Mouse (Mus musculus) left cerebral cortex, adult 18-20 months (tissue): ENCODE data around the gene Sfxn4. TPM values are rescaled to one million over a fixed set of nuclear protein-coding genes. Genes with fewer than 3 reads are reported as not detected.

ENCODE experiments used
- DNase-seq, 2 experiments: peaks; one replicate each; pipeline ENCODE4 v3.0.0; 2021 to 2022; ENCODE audit warnings: low spot score in 2 of 2, mixed read lengths in 1 of 2
- total RNA-seq, 2 experiments: library from RNA; stranded (reverse); gene quantifications; 2 replicates each; pipeline ENCODE4 v1.2.3; 2021

The Sfxn4 gene
- total RNA-seq, 2 experiments from 2014 or later: 16.2 to 17.3 TPM

DNA sequence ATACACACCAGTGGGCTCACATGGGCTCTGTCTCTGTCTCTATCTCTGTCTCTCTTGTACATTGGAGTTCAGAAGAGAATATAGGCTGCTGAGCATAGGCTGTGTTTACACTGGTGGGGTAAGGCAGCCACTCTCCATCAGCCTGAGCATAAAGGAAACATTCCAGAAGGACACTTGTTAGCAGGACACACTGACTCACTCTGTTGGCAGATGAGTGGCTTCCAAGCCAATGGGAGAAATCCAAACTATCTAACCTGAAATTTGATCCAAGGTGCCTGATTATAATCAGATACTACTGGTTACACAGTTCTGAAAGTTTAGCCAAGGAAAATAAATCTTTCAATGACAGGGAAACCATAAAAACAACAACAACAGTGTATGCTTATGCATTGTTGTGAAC lies 15.5 kb downstream of the Sfxn4 start:
- DNase-seq: no peak

DNA sequence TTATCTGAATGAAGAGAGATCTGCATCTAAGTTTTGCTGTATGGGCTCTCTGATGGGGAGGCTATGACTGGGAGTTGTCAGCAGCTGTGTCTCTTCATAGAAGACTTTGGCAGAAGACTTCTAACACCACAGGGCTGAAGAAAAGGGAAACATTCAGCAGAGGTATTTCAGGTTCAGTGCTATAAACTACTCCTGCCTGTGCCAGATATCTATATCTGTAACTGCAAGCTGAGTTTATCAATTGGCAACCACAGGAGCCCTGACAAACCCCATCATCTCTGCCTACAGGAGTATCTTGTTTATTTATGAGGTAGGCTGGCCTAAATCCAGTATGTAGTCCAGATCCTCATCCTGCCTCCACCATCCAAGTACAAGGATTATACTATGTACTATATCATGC lies 18.0 kb downstream of the Sfxn4 start:
- DNase-seq: no peak

DNA sequence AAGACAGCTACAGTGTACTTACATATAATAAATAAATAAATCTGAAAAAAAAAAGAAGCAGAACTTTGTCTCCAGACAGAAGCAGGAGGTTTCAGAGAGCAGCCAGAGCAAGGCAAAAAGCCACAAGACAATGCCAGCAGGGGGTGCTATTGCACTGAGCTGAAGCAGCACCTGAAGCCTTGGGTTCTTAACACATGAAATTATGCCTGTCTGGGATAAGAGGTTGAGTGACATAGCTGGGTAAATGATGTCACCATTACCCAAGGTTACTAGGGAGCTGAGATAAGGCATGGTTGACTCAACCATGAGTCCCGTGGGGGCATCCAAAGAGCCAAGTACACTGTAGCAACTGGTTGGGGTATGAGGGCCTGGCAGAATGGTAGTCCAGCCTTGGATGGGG lies 23.5 kb downstream of the Sfxn4 start:
- DNase-seq: peak; percentile 45 to 72

DNA sequence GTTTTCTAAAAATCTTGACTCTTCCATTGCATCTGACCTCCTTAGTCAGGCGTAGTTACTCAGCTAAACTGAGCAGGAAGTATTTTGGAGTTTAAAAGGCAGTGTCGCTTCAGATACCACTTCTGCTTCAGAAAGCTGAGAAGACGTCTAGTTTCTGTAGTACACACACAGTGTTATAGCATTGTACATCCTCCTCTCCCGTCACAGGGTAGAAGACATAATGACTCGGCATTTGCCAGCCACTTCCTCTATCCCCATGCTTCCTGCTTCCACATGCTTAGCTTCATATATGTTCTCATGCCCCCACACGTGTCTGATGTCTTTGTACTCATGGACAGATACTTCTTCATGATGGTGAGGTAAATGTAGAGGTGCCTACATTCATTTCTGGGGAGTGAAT lies 42.6 kb downstream of the Sfxn4 start:
- DNase-seq: no peak

DNA sequence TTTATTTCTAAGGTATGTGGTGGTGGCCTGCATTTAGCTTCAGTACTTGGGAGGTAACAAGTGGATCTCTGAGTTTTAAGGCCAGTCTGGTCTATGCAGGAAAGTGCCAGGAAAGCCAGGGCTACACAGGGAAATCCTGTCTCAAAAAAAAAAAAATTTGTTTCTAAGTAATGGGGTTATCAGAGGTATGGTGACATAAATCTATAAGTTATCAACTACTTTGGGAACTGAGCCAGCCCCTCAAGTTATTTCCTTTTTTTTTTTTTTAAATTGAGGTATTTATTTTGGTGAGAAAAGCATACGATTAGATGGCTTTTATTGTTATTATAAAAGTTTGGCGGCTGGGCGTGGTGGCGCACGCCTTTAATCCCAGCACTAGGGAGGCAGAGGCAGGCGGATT lies 48.1 kb downstream of the Sfxn4 start:
- no peak for DNase-seq

DNA sequence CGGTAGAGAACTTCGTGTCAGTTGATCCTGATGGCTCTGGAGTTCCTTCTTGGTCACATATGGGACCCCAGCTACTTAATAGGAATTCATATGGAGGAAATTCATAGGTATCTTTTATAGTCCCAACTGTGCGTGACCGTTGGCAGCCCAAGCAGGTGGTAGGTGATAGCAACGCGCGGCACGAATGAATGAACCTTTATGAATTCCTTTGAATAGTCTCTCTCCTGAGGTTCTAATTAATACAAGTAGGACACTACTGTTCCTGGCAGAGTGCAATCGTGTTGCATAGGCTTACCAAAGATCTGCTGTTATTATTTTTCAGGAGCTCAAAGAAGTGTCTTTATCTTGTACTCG lies 49.3 kb downstream of the Sfxn4 start:
- DNase-seq: no peak

DNA sequence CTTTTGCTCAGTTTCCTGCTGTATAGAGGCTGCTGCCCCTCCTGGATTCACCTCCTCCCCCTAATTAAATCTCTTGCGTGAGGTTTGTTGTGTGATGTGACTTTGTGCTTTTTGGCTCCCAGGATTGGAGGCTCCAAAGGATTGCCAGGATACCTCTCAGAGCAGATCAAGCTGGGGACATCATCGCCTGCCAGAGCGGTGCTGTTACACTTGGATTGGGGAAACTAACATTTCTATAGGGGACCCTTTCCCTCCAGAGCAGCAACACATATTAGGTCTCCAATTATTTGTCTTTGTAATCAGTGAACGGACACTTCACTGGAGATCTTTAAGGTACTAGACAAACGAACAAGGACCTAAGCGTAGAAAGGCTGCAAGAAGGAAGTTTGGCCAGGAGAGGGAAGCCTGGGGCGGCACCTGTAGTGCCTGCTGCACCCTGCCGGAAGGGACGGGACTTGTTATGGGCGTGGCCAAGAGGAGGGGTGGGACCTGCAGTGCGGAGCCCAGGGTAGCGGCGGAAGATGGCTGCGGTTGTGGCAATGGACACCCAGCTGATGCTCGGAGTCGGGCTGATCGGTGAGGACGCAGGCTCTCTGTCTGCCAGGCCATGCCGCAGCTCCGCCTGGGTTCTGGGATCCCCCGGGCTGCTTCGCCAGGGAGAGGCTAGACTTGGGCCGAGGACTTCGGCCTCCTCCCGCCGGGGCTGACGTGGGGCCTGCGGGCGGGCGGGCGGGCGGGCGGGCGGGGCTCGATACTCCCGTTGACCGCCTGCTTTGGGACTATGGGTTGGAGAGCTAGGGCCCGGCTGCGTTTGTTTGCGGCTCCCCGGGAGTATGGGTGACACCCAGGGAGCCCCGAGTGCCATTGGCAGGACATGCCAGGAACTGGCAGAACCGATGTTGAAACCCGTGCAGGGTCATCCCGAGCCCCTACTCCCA lies 49.9 kb downstream of the Sfxn4 start, which contains the start of gene Fam45a:
Fam45a (plus strand) TSS at position 488 of the 938 bp plus-strand sequence.
- DNase-seq: peak; percentile 89 to 91

DNA sequence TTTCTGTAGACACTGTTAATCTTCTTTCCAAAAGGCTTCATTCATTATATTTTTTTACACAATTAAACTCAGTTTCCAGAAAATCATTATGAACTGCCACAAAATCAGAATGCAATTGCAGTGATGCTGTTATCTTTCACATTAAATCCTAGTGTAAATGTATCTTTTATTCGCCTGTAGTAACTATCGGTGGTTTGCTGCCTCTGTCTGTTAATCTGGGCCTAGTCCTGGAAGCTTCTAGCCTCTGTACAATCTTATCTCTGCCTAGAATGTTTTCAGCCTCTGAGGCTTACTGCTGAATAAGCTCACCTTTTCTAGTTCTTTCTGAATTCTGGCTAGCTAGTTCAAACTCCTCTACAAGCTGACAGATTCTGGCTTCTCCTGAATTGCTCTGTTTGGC lies 51.4 kb downstream of the Sfxn4 start:
- DNase-seq: no peak

DNA sequence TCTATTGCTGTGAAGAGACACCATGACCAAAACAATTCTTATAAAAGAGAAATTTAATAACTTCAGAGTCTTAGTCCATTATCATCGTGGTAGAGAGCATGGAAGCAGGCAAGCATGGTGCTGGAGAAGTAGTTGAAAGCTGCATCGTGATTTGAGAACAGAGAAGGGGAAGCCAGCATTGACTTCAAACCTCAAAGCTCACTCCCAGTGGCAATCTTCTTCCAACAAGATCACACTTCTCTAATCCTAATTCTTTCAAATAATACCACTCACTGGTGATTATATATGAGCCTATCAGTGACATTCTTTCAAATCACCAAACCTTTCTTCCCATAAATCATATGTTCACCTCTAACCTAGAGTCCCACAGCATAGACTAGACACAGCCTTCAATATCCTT lies 56.4 kb downstream of the Sfxn4 start:
- no peak for DNase-seq

DNA sequence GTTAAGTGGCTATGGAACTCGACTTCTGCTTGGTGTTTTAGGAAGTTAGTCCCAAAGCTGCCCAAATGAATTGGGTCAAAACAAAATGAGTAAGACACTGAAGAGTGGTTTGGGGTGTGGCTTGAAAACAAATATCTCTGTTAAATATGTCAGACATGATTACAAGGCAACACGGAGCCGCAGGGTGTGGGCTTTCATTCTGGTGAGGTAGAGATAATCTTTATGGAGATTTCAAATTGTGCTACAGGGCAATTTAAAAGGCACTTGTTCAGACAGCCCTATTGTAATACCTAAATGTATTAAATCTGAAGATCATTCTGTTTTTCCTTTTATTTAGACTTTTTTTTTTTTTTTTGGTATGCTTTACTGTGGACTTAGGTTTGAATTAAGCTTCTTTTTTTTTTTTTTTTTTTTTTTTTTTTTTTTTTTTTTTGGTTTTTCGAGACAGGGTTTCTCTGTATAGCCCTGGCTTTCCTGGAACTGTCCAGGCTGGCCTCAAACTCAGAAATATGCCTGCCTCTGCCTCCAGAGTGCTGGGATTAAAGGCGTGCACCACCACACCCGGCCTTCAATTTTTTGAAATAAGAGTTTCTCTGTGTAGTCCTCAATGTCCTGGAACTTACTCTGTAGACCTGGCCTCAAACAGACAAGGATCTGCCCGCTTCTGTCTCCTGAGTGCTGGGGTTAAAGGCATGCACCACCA lies 61.3 kb downstream of the Sfxn4 start:
- DNase-seq: no peak

DNA sequence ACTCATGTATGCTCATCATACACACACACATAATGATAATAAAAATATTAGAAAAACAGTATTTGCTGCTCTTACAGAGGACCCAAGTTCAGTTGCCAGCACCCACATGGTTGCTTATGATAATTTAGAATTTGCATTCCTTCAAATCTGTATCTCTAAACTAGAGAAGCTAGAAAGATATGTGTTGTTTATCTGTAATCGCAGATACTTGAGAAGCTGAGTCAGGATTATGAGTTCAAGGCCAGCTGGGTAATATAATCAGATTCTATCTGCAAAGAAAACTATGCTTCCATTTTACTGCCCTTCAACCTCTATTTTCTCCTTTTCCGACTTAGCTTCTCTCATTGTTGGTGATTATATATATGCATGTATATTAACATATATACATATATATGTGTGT lies 63.9 kb downstream of the Sfxn4 start:
- no peak for DNase-seq

DNA sequence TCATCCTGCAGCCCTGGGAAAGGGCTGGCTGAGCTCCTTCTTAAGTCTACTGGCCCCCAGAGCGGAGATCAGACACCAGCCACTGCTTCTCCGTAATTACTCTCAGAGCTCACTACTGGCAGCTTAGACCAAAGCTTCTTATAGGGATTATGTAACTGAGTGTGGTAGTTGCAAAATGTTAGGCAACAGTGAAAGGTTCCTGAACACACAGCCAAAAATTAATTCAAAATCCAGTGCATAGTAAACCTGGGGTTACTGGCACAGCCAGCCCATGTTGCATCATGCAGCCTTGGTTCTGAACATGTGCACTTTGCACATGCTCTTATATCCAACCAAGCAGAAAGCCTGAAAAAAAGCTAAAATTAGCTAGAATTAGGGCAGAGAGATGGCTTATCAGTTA lies 66.0 kb downstream of the Sfxn4 start:
- no peak for DNase-seq

DNA sequence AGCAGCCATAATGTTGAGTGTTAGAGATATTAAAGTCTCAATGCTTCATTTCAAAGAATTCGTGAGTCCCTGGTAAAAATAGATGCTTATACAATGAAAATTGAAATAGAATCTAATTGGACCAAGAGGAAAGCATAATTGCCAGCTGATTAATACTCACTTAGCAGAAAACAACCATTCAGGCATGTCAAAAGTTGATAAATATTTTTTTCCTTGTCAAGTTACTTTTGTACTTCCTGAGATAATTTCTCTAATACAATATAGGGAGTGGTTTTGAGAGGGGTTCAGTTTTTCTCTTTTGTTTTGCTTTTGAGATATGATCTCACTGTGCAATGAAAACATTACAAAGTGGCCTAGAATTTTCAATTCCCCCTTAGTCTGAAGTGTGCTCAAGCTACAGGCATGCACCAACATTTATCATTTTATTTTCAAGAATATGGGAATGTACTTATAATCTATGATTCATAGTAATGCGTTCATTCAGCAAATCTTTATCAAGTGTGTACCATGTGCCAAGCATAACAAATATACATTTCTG lies 68.0 kb downstream of the Sfxn4 start:
- DNase-seq: no peak

DNA sequence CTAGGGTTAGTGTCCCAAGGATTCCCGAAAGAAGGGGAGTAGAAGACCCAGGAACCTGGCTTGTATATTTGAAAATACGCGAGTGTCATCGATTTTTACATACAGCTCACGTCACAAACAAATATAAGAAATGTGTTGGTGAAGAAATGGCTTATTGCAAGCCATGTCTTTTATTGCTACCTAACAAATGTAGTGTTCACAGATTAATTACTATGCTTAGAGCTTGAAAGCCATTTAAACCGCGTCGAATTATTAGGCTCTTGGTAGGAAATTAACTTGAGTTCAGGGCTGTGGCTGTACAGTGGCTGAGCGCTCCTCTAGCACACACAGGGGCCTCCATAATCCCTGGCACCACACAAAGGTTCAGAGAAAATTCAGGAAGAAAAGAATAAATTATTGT lies 70.1 kb downstream of the Sfxn4 start:
- DNase-seq: no peak

DNA sequence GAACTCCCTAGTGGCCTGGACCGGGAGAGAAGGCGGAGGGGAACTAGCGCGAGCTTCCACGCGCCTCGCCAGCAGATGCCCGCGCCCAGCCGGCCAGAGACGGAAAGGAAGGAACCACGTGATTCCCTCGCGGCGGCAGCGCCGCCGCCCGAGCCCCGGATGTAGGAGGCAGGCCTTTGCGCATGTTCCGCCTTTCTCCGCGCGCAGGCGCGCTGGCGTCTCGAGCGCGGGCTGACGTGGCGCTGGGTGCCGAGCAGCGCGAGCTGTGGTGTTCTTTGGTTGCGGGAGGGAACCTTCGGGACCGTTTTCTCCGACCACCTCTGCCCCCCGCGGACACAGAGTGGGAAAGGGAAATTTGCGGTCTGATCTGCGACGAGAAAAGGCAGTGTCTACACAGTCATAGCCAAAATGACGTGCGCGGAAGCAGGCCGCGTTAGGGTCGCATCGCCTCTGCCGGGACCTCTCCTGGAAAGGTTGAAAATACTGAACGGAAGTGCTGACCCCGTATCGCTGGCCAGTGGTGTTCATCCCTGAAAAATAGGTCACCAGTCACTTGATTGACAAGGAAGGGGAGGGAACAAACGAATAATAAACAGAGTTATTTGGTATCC lies 70.6 kb downstream of the Sfxn4 start, which contains the start of gene Eif3a:
Eif3a (minus strand) TSS at position 108 of the 611 bp plus-strand sequence.
- peak; percentile 92 to 96 for DNase-seq

DNA sequence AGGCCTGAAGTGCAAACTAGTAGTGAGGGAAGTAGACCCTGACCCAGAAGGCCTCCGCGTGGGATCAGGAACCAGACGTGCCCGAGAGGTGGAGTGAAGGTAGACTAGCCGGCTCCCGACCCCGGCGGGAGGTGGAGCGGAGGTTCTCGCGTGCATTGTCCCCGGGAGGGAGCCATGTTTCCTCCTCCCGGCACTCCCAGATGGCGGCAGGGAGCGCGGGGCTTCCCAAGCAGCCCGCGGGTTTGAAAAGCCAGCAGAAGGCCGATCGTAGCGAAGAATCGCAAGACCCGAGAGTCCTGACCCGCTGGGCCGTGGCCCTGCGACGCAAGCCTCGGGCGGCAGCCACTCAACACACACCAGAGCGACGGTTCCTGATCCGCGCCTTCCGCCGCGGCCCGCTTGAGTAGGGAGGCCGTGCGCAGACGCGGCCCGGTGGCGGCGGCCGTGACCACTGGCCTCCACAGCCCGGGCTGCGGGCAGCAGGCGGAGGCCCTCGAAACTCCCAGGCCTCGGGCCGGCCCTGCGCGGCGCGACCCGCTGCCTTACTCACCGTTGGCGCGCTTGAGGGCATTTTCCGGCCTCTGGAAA lies 71.3 kb downstream of the Sfxn4 start:
- peak; percentile 14 to 45 for DNase-seq

DNA sequence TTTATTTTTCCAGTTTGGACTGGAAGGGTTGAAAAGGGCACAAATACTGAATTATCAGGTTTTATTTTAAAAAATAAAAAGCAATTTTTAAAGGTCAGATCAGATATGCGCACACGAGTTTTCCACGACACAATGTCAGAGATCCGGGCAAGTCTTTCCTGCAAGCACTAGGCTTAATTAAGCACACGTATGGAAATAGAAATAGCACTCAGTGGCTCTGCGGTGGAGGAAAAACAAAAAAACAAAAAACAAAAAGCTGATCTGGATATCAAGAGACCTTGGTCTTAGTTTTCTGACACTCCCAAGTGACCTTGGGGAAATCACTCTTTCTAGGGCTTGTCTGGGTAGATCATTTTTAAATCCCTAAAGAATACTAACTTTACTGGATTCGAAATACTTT lies 71.8 kb downstream of the Sfxn4 start:
- DNase-seq: no peak

DNA sequence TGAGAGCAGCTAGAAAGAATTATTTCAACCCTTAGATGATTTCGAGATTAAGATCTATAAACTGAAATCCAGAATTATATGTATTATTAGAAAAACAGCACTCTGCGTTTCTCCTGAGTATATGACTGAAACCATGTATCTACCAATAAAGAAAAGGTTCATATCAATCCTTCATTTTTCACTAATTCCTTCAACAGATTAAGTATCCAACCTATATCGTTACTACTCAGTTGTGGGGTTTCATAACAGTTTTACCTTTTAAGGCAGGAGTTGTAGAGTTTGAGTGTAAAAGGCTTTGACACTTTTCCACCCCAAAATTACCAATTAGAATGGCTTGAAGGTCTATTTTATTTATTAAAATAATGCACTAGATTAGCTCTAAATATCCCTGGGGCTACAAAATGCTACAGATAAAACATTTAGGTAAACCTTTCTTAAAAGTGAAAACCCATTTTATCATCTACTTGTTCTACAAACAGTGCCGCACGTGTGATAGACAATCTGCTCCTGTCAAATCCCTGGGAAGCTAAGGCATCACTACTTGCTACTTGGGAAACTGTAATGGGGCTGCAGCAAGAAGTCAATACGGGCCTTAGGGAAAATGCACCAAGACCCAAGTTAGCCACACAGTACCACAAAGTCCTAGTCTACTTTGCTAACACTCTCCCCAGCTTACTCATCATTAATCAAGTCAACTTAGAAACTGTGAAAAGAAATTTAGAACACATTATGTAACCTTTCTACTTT lies 72.9 kb downstream of the Sfxn4 start:
- no peak for DNase-seq

DNA sequence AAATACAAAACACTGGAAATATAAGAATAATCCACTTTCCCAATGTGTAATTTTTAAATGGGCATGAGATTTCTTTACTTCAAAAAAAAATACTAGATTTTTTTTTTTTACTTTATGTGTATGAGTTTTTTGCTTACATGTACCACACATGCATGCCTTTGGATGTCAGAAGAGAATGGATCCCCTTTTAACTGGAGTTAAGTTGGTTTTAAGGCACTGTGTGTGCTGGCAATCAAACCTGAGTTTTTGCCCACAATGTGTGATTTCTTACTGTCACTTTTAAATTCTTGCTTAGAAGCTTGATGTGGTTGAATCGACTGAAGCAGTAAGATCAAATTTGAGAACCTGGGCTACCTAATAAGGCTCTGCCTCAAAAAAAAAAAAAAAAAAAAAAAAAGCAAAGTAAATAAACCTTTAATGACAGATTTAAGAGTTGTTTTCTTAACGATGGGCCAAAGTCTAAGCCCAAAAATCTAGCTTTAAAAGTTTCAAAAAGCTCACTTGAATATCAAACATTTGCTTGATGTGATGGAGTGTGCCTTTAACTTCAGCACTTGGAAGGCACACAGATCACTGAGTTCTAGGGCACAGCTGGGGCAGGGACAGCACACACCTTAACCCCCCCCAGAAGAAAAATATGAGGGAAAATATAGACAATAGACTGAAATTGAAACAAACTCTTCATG lies 73.7 kb downstream of the Sfxn4 start:
- no peak for DNase-seq
